Mouse (Mus musculus) heart, embryonic 14.5 days (tissue): ENCODE measurements around the gene Fanca. TPM values are rescaled to one million over a fixed set of nuclear protein-coding genes. Genes with fewer than 3 reads are reported as not detected.

Experiments
- ATAC-seq: fragments of 200-750 bp; cut with Nextera tagmentation; 2 replicates; pipeline ENCODE4 v1.8.0; 2017; ENCODE audit warnings: low read depth, moderate TSS enrichment; ENCODE audit not compliant: insufficient number of reproducible peaks, insufficient read depth, low FRiP score
- H3K27ac ChIP-seq, 2 experiments: fragments of 200-500 bp in 1 of 2; fragments of 300-500 bp in 1 of 2; sonication (generic) in 1 of 2; replicated peaks in 1 of 2; 2 replicates each; pipeline ENCODE4 v1.5.1; 2012 to 2014; ENCODE audit warnings: low read depth in 2 of 2, low read length in 2 of 2, control low read depth in 1 of 2, mild to moderate bottlenecking in 1 of 2, mixed read lengths in 1 of 2; ENCODE audit not compliant: control insufficient read depth in 1 of 2, insufficient read depth in 1 of 2
- H3K27me3 ChIP-seq: fragments of 300-500 bp; sonication (generic); 2 replicates; pipeline ENCODE4 v1.6.1; 2014; ENCODE audit warnings: mild to moderate bottlenecking, low read length, control low read depth; ENCODE audit not compliant: control insufficient read depth, insufficient read depth
- H3K36me3 ChIP-seq: fragments of 300-500 bp; sonication (generic); 2 replicates; pipeline ENCODE4 v1.6.1; 2014; ENCODE audit warnings: mild to moderate bottlenecking, control low read depth, low read length, mixed read lengths; ENCODE audit not compliant: control insufficient read depth, insufficient read depth
- H3K4me1 ChIP-seq, 2 experiments: fragments of 200-500 bp in 1 of 2; fragments of 300-500 bp in 1 of 2; sonication (generic) in 1 of 2; 2 replicates each; pipeline ENCODE4 v1.6.1; 2012 to 2014; ENCODE audit warnings: low read length in 2 of 2, control low read depth in 1 of 2, mixed read lengths in 1 of 2; ENCODE audit not compliant: control insufficient read depth in 2 of 2, insufficient read depth in 2 of 2
- H3K4me2 ChIP-seq: fragments of 300-500 bp; sonication (generic); 2 replicates; pipeline ENCODE4 v1.6.1; 2014; ENCODE audit warnings: mild to moderate bottlenecking, low read length
- H3K4me3 ChIP-seq, 2 experiments: fragments of 200-500 bp in 1 of 2; fragments of 300-500 bp in 1 of 2; sonication (generic) in 1 of 2; 2 replicates each; pipeline ENCODE4 v1.5.1; 2012 to 2014; ENCODE audit warnings: low read length in 2 of 2, mild to moderate bottlenecking in 2 of 2, control low read depth in 1 of 2, low read depth in 1 of 2, moderate library complexity in 1 of 2; ENCODE audit not compliant: control insufficient read depth in 1 of 2, insufficient read depth in 1 of 2
- H3K9ac ChIP-seq: fragments of 300-500 bp; sonication (generic); 2 replicates; pipeline ENCODE4 v1.6.1; 2014; ENCODE audit warnings: mild to moderate bottlenecking, low read length
- H3K9me3 ChIP-seq: fragments of 300-500 bp; sonication (generic); 2 replicates; pipeline ENCODE4 v1.6.1; 2016; ENCODE audit warnings: low read length, control low read depth; ENCODE audit not compliant: control insufficient read depth
- WGBS: fragments of 180-500 bp; shearing (Covaris S2); extraction: QIAGEN DNeasy Blood & Tissue Kit; methylation state at CpG from one replicate; pipeline ENCODE4 v1.1.7; 2014; 5-methylcytosine and 5-hydroxymethylcytosine counted together
- polyA plus RNA-seq: library from polyadenylated mRNA; unstranded; fragments of >200 nt; fragmentation: Nextera tagmentation; extraction: Ambion mirVana; gene quantifications from 2 replicates; pipeline ENCODE4 v1.2.1, GENCODE M21; 2014

Fanca gene
- polyA plus RNA-seq, 1 experiment from 2014 or later: 16.5 TPM

- ATAC-seq: no peak
- Histone ChIP-seq H3K36me3 (no peaks in the 10 kb centered on the region), H3K4me1 (peaks cover 12 to 17% of the 10 kb centered on the region in 2 experiments; a peak in 3 of 4 replicates), H3K27ac (no peak overlapping the region), H3K9ac (no peak overlapping the region), H3K27me3 (peaks cover 11% of the 10 kb centered on the region; the same call in 1 of the 2 replicates), H3K4me3 (no peak overlapping the region), H3K9me3 (no peaks in the 10 kb centered on the region), H3K4me2 (no peak overlapping the region)
- 40% methylated on average over 2 of the region's 2 CpGs for whole genome bisulfite sequencing
Observed at GRCm38 (mm10) chr8:123331301-123331700, 12.9 kb upstream of the Fanca start.

GRCm38 (mm10) chr8:123330701-123331100, 12.3 kb upstream of the Fanca start:
- 55% methylated on average over 6 of the region's 6 CpGs for WGBS
- Histone ChIP-seq H3K27ac (no peak overlapping the region; a peak in 1 of 4 replicates), H3K36me3 (no peaks in the 10 kb centered on the region), H3K4me3 (no peak overlapping the region), H3K9ac (no peak overlapping the region), H3K27me3 (peaks cover 11% of the 10 kb centered on the region; the same call in 1 of the 2 replicates), H3K9me3 (no peaks in the 10 kb centered on the region), H3K4me1 (peaks cover 12 to 17% of the 10 kb centered on the region in 2 experiments; a peak in 3 of 4 replicates), H3K4me2 (no peak overlapping the region)
- ATAC-seq: no peak

- no peaks in the 10 kb centered on the region for H3K36me3 ChIP-seq
- peaks cover 11% of the 10 kb centered on the region; the same call in 1 of the 2 replicates for H3K27me3 ChIP-seq
- H3K9me3 ChIP-seq: no peaks in the 10 kb centered on the region
- H3K4me3 ChIP-seq: no peak overlapping the region
- WGBS: 70% methylated on average over 5 of the region's 5 CpGs
- no peak overlapping the region for H3K4me2 ChIP-seq
- H3K9ac ChIP-seq: no peak overlapping the region
- H3K4me1 ChIP-seq: peaks cover 12 to 17% of the 10 kb centered on the region in 2 experiments; a peak in 3 of 4 replicates
- no peak for ATAC-seq
- no peak overlapping the region for H3K27ac ChIP-seq
Observed at GRCm38 (mm10) chr8:123329961-123330360, 11.6 kb upstream of the Fanca start.

- no peak overlapping the region for H3K4me3 ChIP-seq
- no peak for ATAC-seq
- WGBS: 41% methylated on average over 4 of the region's 4 CpGs
- peaks cover 12 to 16% of the 10 kb centered on the region in 2 experiments; a peak in 3 of 4 replicates for H3K4me1 ChIP-seq
- peaks cover 8% of the 10 kb centered on the region; the same call in 1 of the 2 replicates for H3K27me3 ChIP-seq
- H3K4me2 ChIP-seq: no peak overlapping the region
- no peaks in the 10 kb centered on the region for H3K9me3 ChIP-seq
- no peaks in the 10 kb centered on the region for H3K36me3 ChIP-seq
- H3K27ac ChIP-seq: no peak overlapping the region
- H3K9ac ChIP-seq: no peak overlapping the region
Observed at GRCm38 (mm10) chr8:123329350-123329749, 11.0 kb upstream of the Fanca start.

GRCm38 (mm10) chr8:123328552-123328951, 10.2 kb upstream of the Fanca start:
- no peak overlapping the region for H3K4me3 ChIP-seq
- 96% methylated on average over 2 of the region's 2 CpGs for WGBS
- H3K4me1 ChIP-seq: peaks cover 12 to 14% of the 10 kb centered on the region in 2 experiments; a peak in 3 of 4 replicates
- H3K36me3 ChIP-seq: no peaks in the 10 kb centered on the region
- H3K27ac ChIP-seq: no peak overlapping the region
- H3K4me2 ChIP-seq: no peak overlapping the region
- no peaks in the 10 kb centered on the region for H3K9me3 ChIP-seq
- no peak for ATAC-seq
- peaks cover 3% of the 10 kb centered on the region; the same call in 1 of the 2 replicates for H3K27me3 ChIP-seq
- H3K9ac ChIP-seq: no peak overlapping the region

- Histone ChIP-seq H3K4me2 (no peak overlapping the region; the same call in 1 of the 2 replicates), H3K36me3 (no peaks in the 10 kb centered on the region), H3K9ac (no peak overlapping the region), H3K4me1 (peaks cover 0 to 14% of the 10 kb centered on the region in 2 experiments; a peak in 3 of 4 replicates), H3K9me3 (no peaks in the 10 kb centered on the region), H3K4me3 (no peak overlapping the region), H3K27me3 (no peaks in the 10 kb centered on the region), H3K27ac (no peak overlapping the region)
- WGBS: 21% methylated on average over 7 of the region's 7 CpGs
- no peak for ATAC-seq
Observed at GRCm38 (mm10) chr8:123319522-123320164, 1.3 kb upstream of the Fanca start.

GRCm38 (mm10) chr8:123317781-123318466, 452 bp downstream of the Fanca start:
- 4% methylated on average over 21 of the region's 21 CpGs for WGBS
- peak; percentile 56; the same call in 1 of the 2 replicates for ATAC-seq
- H3K4me2 ChIP-seq: peak overlapping the region; percentile 81
- H3K4me3 ChIP-seq: peak overlapping the region; percentile 59 to 76
- peaks cover 0 to 14% of the 10 kb centered on the region in 2 experiments; a peak in 3 of 4 replicates for H3K4me1 ChIP-seq
- H3K36me3 ChIP-seq: no peaks in the 10 kb centered on the region
- H3K27me3 ChIP-seq: no peaks in the 10 kb centered on the region
- no peaks in the 10 kb centered on the region for H3K9me3 ChIP-seq
- peak overlapping the region; percentile 80 for H3K9ac ChIP-seq
- no peak overlapping the region for H3K27ac ChIP-seq
